8 mouse cellular contexts compared by ENCODE assay signal in the genomic region with DNA sequence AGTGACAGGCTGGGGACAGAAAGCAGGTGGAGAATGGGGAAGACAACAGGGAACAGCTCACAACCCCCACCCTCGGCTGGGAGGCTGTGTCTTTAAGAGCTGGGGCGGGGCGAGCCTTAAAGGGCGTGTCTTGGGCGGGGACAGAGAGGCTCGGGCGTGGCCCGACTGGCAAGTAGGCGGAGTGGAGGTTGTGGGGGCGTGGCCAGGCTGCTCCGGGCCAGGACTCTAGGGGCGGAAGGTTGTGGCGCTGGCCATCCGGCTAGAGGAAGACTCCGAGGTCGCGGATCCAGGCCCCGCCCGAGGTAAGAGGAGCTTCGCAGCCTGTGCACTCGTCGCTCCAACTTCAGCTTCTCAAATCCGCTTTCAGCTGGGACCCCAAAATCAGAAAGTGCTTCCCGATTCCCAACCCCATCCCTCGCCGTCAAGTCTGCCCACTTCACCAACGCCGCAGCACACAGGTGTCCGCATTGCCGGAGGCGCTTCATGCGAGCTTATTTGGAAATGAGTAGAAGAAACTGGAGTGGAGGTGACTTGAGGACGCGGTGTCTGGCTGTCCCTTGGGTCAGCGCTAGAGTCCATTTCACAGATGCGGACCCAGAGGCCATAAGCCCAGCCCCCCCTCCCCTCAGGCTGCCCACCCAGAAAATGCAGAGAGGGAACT. TPM values are rescaled to one million over a fixed set of nuclear protein-coding genes. Genes with fewer than 3 reads are reported as not detected.
DNase-seq lines count a peak whose midpoint lies in the region; ATAC-seq and TF ChIP-seq lines count a peak whose summit lies in the region.

A gene (plus strand): TSS at position 187 of the 661 bp plus-strand sequence.

- ATAC-seq in cerebellum, adult (ENCODE audit: insufficient number of reproducible peaks, low FRiP score, low TSS enrichment) = peak; percentile 80; the same call in 1 of the 2 replicates
- peak; percentile 91 for ATAC-seq in forebrain, embryonic 14.5 days
- ATAC-seq in neural tube, embryonic 15.5 days (ENCODE audit: low FRiP score) = peak; percentile 85

- TF ChIP-seq CTCF in E14TG2a.4 (conservative IDR thresholded peaks at IDR 0.05; ENCODE audit: low read length) = no peak

- H3K9me3 ChIP-seq in E14TG2a.4 (ENCODE audit: low read length) = no peaks in the 10 kb centered on the region
- H3K9me3 ChIP-seq in forebrain, embryonic 14.5 days (replicated peaks; ENCODE audit: control insufficient read depth, low read length) = no peaks in the 10 kb centered on the region
- H3K9me3 ChIP-seq in neural tube, embryonic 15.5 days (replicated peaks) = no peaks in the 10 kb centered on the region

- peaks cover 1% of the 10 kb centered on the region for H3K36me3 ChIP-seq in E14TG2a.4 (ENCODE audit: insufficient read depth, low read length)
- H3K36me3 ChIP-seq in forebrain, embryonic 14.5 days (ENCODE audit: control insufficient read depth, insufficient read depth, low read length) = no peaks in the 10 kb centered on the region
- no peaks in the 10 kb centered on the region for H3K36me3 ChIP-seq in neural tube, embryonic 15.5 days

- DNase-seq in forebrain, embryonic 14.5 days (ENCODE audit: low spot score) = peak; percentile 88
- DNase-seq in heart, postnatal 14 days = peak; percentile 96 to 98
- DNase-seq in layer of hippocampus, adult 11-12 months (ENCODE audit: low spot score) = peak; percentile 93
- peak; percentile 96 for DNase-seq in lung, adult 18-20 months
- DNase-seq in testis, postnatal 14 days (ENCODE audit: low spot score) = peak; percentile 93

- H3K4me3 ChIP-seq in E14TG2a.4 (replicated peaks; ENCODE audit: low read length) = peak within 1 kb of the TSS; percentile 85
- peak within 1 kb of the TSS; percentile 34 for H3K4me3 ChIP-seq in forebrain, embryonic 14.5 days (ENCODE audit: low read depth, low read length)
- H3K4me3 ChIP-seq in neural tube, embryonic 15.5 days (replicated peaks) = peak within 1 kb of the TSS; percentile 48

- peaks cover 63% of the 10 kb centered on the region for H3K4me1 ChIP-seq in E14TG2a.4 (replicated peaks; ENCODE audit: low read depth, low read length)
- H3K4me1 ChIP-seq in forebrain, embryonic 14.5 days (ENCODE audit: control insufficient read depth, insufficient read depth, low read length) = peaks cover 6% of the 10 kb centered on the region
- H3K4me1 ChIP-seq in neural tube, embryonic 15.5 days = peaks cover 38% of the 10 kb centered on the region

- H3K9ac ChIP-seq in forebrain, embryonic 14.5 days (ENCODE audit: low read length) = peak within 1 kb of the TSS; percentile 43; the same call in 1 of the 2 replicates
- peak within 1 kb of the TSS; percentile 33 for H3K9ac ChIP-seq in neural tube, embryonic 15.5 days (replicated peaks)

- peaks cover 12% of the 10 kb centered on the region; the same call in 1 of the 2 replicates for H3K27me3 ChIP-seq in E14TG2a.4 (ENCODE audit: insufficient read depth, low read length)
- 0 out of 2 replicates have a peak, but pooled peaks cover 8% of the 10 kb centered on the region for H3K27me3 ChIP-seq in forebrain, embryonic 14.5 days (replicated peaks; ENCODE audit: control insufficient read depth, insufficient read depth, low read length)
- no peaks in the 10 kb centered on the region; the same call in 1 of the 2 replicates for H3K27me3 ChIP-seq in neural tube, embryonic 15.5 days (replicated peaks)

- intact Hi-C loops in heart, postnatal 14 days (cut with DNase I) = loop anchor here (5.0 kb wide), 1 partner anchor 76 kb away; a partner anchor contains a TSS

- peak within 1 kb of the TSS; percentile 66 for H3K4me2 ChIP-seq in forebrain, embryonic 14.5 days (ENCODE audit: low read length)
- H3K4me2 ChIP-seq in neural tube, embryonic 15.5 days = peak within 1 kb of the TSS; percentile 72

- H3K27ac ChIP-seq in forebrain, embryonic 14.5 days (ENCODE audit: low read depth, low read length) = no peak within 1 kb of the TSS
- H3K27ac ChIP-seq in neural tube, embryonic 15.5 days (replicated peaks) = no peak within 1 kb of the TSS

- WGBS in forebrain, embryonic 14.5 days = under 1% methylated on average over 36 of the region's 36 CpGs
- WGBS in neural tube, embryonic 15.5 days = under 1% methylated on average over 36 of the region's 36 CpGs

RNA-seq across cellular contexts. Expression of the gene that starts here (rescaled TPM):
- 0.67 and 1.5 TPM in 2 replicates for polyA plus RNA-seq in forebrain, embryonic 14.5 days (2014; fragmentation: Nextera tagmentation; extraction: Ambion mirVana)
- 10 to 100 TPM in 1 of 2 experiments, 1 to 10 TPM in 1; 8.7 to 16.4 TPM for total RNA-seq in heart, postnatal 14 days (2021)
- polyA plus RNA-seq in neural tube, embryonic 15.5 days (2015; fragmentation: Nextera tagmentation; extraction: Ambion mirVana) = 2.8 and 4.4 TPM in 2 replicates

Comparison
In these comparisons a context has a peak if more than half of its experiments do, and no peak if none do; other contexts are left out.
1. H3K4me3 ChIP-seq: peak in every context shown above with its lines; median percentile 85 in E14TG2a.4; 48 in neural tube, embryonic 15.5 days; 34 in forebrain, embryonic 14.5 days.